Mouse (Mus musculus) hindbrain, embryonic 12.5 days (tissue): Measurements from ENCODE around the gene Cd274. TPM values are rescaled to one million over a fixed set of nuclear protein-coding genes. Genes with fewer than 3 reads are reported as not detected.

ENCODE experiments used
- ATAC-seq: fragments of 200-750 bp; cut with Nextera tagmentation; 2 replicates; pipeline ENCODE4 v1.8.0; 2017; ENCODE audit warnings: moderate TSS enrichment; ENCODE audit not compliant: low FRiP score
- H3K27ac ChIP-seq: fragments of 300-500 bp; sonication (generic); 2 replicates; pipeline ENCODE4 v1.5.1; 2016; ENCODE audit warnings: mild to moderate bottlenecking
- H3K27me3 ChIP-seq: fragments of 300-500 bp; sonication (generic); 2 replicates; pipeline ENCODE4 v1.6.1; 2016; ENCODE audit warnings: mild to moderate bottlenecking
- H3K36me3 ChIP-seq: fragments of 300-500 bp; sonication (generic); 2 replicates; pipeline ENCODE4 v1.6.1; 2016; ENCODE audit warnings: mild to moderate bottlenecking
- H3K4me1 ChIP-seq: fragments of 300-500 bp; sonication (generic); 2 replicates; pipeline ENCODE4 v1.6.1; 2016
- H3K4me2 ChIP-seq: fragments of 300-500 bp; sonication (generic); replicated peaks from 2 replicates; pipeline ENCODE4 v1.6.1; 2016; ENCODE audit warnings: mild to moderate bottlenecking
- H3K4me3 ChIP-seq: fragments of 300-500 bp; sonication (generic); 2 replicates; pipeline ENCODE4 v1.5.1; 2016; ENCODE audit warnings: mild to moderate bottlenecking
- H3K9ac ChIP-seq: fragments of 300-500 bp; sonication (generic); 2 replicates; pipeline ENCODE4 v1.6.1; 2016; ENCODE audit warnings: mild to moderate bottlenecking, moderate library complexity
- H3K9me3 ChIP-seq: fragments of 300-500 bp; sonication (generic); replicated peaks from 2 replicates; pipeline ENCODE4 v1.6.1; 2016; ENCODE audit warnings: mild to moderate bottlenecking
- WGBS: fragments of 180-500 bp; shearing (Covaris S2); methylation state at CpG from one replicate; pipeline ENCODE4 v1.1.7; 2016; 5-methylcytosine and 5-hydroxymethylcytosine counted together
- polyA plus RNA-seq: library from polyadenylated mRNA; unstranded; fragments of >200 nt; fragmentation: Nextera tagmentation; extraction: Ambion mirVana; gene quantifications from 2 replicates; pipeline ENCODE4 v1.2.1, GENCODE M21; 2016

Gene Cd274
- polyA plus RNA-seq, 1 experiment from 2014 or later = 0.44 TPM

GRCm38 (mm10) chr19:29383368-29383767, 16.1 kb downstream of the Cd274 start:
- no peak for ATAC-seq
- Histone ChIP-seq H3K27me3 (no peaks in the 10 kb centered on the region), H3K36me3 (no peaks in the 10 kb centered on the region), H3K9ac (no peak overlapping the region), H3K9me3 (no peaks in the 10 kb centered on the region), H3K4me3 (no peak overlapping the region), H3K4me1 (no peaks in the 10 kb centered on the region), H3K27ac (no peak overlapping the region), H3K4me2 (no peak overlapping the region)
- WGBS = 95% methylated on average over 5 of the region's 5 CpGs

DNA sequence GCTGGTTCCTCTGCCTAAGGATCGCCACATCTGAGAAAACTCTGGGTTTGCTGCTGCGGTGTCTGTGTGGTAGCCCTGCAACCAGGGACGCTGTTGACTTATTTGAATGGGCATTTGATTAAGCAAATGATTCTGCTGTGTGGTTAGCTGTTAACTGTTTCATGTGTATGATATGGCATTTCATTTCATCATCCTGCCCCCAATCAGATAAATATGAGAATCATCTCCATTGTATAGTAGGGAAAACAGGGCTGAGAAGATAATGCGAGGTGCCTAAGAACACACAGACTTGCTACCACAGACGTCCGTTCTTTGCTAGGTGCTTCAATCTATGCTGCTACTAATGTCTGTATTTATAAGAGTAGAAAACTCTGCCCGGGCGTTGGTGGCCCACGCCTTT, 17.2 kb downstream of the Cd274 start:
- WGBS = 91% methylated on average over 9 of the region's 9 CpGs
- H3K9me3 ChIP-seq = no peaks in the 10 kb centered on the region
- H3K27me3 ChIP-seq = no peaks in the 10 kb centered on the region
- no peak overlapping the region for H3K4me2 ChIP-seq
- H3K4me3 ChIP-seq = no peak overlapping the region
- no peaks in the 10 kb centered on the region for H3K4me1 ChIP-seq
- ATAC-seq = no peak
- no peak overlapping the region for H3K27ac ChIP-seq
- H3K9ac ChIP-seq = no peak overlapping the region
- no peaks in the 10 kb centered on the region for H3K36me3 ChIP-seq

GRCm38 (mm10) chr19:29384994-29385393, 17.7 kb downstream of the Cd274 start:
- ATAC-seq = no peak
- no peaks in the 10 kb centered on the region for H3K4me1 ChIP-seq
- 92% methylated on average over 6 of the region's 6 CpGs for WGBS
- no peak overlapping the region for H3K27ac ChIP-seq
- no peaks in the 10 kb centered on the region for H3K27me3 ChIP-seq
- no peak overlapping the region for H3K9ac ChIP-seq
- H3K9me3 ChIP-seq = no peaks in the 10 kb centered on the region
- no peaks in the 10 kb centered on the region for H3K36me3 ChIP-seq
- no peak overlapping the region for H3K4me2 ChIP-seq
- no peak overlapping the region for H3K4me3 ChIP-seq

GRCm38 (mm10) chr19:29385822-29386221, 18.6 kb downstream of the Cd274 start:
- Histone ChIP-seq H3K27ac (no peak overlapping the region), H3K9ac (no peak overlapping the region), H3K4me1 (no peaks in the 10 kb centered on the region), H3K4me3 (no peak overlapping the region), H3K9me3 (no peaks in the 10 kb centered on the region), H3K27me3 (no peaks in the 10 kb centered on the region), H3K36me3 (no peaks in the 10 kb centered on the region), H3K4me2 (no peak overlapping the region)
- WGBS = 81% methylated on average over 4 of the region's 4 CpGs
- no peak for ATAC-seq

GRCm38 (mm10) chr19:29388818-29389217, 21.6 kb downstream of the Cd274 start:
- 100% methylated on average over 1 of the region's 1 CpGs for WGBS
- ATAC-seq = no peak
- H3K9ac ChIP-seq = no peak overlapping the region

DNA sequence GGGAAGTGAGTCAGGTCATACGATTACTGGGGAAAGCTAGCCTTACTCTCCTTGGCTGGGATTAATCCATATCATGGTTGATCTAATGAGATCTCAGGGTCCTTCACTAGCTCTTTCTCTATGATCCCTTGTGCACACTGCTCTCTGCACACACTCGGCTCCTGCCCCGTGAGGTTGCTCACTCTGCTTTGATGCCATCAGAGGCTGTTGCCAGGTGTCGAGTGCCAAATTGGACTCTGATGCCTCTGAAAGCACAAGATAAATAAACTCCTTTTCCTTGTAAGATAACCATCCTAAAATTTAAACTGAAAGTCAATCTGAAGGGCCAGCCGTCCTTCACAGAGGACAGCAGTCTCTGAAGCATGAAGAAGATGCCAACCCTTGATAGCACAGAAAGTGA, 23.2 kb downstream of the Cd274 start:
- H3K27ac ChIP-seq = no peak overlapping the region
- WGBS = 83% methylated on average over 5 of the region's 5 CpGs
- no peak overlapping the region for H3K9ac ChIP-seq
- no peak for ATAC-seq
- H3K4me3 ChIP-seq = no peak overlapping the region
- H3K36me3 ChIP-seq = no peaks in the 10 kb centered on the region
- H3K4me1 ChIP-seq = no peaks in the 10 kb centered on the region
- no peaks in the 10 kb centered on the region for H3K9me3 ChIP-seq
- H3K4me2 ChIP-seq = no peak overlapping the region
- H3K27me3 ChIP-seq = no peaks in the 10 kb centered on the region

More at GRCm38 (mm10) chr19:29388818-29389217, 21.6 kb downstream of the Cd274 start:
- Histone ChIP-seq H3K27ac (no peak overlapping the region), H3K4me2 (no peak overlapping the region), H3K4me1 (no peaks in the 10 kb centered on the region), H3K36me3 (no peaks in the 10 kb centered on the region), H3K27me3 (no peaks in the 10 kb centered on the region), H3K9me3 (no peaks in the 10 kb centered on the region), H3K4me3 (no peak overlapping the region)

GRCm38 (mm10) chr19:29391279-29391678, 24.0 kb downstream of the Cd274 start:
- Histone ChIP-seq H3K9me3 (no peaks in the 10 kb centered on the region), H3K9ac (no peak overlapping the region), H3K36me3 (no peaks in the 10 kb centered on the region), H3K4me3 (no peak overlapping the region), H3K27me3 (no peaks in the 10 kb centered on the region), H3K27ac (no peak overlapping the region), H3K4me2 (no peak overlapping the region), H3K4me1 (no peaks in the 10 kb centered on the region)
- no peak for ATAC-seq
- 81% methylated on average over 4 of the region's 4 CpGs for WGBS

DNA sequence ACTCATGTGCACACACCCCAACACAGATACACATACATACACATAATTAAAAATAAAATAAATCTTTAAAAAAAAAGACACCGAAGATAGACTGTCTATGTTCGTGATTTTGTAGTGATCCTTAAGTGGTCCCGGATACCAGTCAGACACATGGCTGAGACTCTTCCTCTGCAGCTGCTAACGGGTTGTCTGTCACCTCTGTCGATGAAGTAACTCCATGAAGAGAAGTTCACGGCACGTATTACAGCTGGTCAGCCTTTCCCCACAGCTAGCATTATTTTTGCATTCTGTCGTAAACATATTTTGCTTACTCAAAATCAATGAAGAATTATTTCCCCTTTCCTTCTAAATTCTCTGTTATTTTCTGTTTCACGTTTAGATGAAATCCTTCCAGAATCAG, 26.1 kb downstream of the Cd274 start:
- H3K4me3 ChIP-seq = no peak overlapping the region
- no peaks in the 10 kb centered on the region for H3K27me3 ChIP-seq
- no peaks in the 10 kb centered on the region for H3K4me1 ChIP-seq
- WGBS = 94% methylated on average over 9 of the region's 9 CpGs
- H3K9ac ChIP-seq = no peak overlapping the region
- H3K4me2 ChIP-seq = no peak overlapping the region
- no peaks in the 10 kb centered on the region for H3K36me3 ChIP-seq
- no peak overlapping the region for H3K27ac ChIP-seq
- H3K9me3 ChIP-seq = 0 out of 2 replicates have a peak, but pooled peaks cover 4% of the 10 kb centered on the region
- no peak for ATAC-seq

DNA sequence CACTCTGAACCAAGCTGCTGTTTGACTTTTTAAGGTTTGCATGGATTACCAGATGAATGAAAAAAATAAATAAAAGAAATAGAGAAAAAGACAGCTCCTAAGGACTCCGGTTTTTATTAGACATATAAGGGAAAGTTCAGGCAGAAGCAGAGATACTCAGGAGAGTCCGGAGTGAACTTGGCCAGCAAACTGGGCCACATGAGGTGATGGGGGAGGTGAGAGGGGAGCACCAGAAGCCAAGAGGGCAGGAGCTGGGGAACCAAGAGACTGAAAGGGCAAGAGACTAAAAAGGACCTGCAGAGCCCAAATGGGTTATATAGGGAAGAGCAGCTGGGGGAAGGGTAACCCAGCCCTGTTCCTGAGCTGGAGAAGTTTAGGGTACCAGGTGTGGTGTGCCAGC, 27.5 kb downstream of the Cd274 start:
- no peak overlapping the region for H3K4me3 ChIP-seq
- H3K36me3 ChIP-seq = no peaks in the 10 kb centered on the region
- no peaks in the 10 kb centered on the region for H3K27me3 ChIP-seq
- WGBS = 92% methylated on average over 2 of the region's 2 CpGs
- no peak overlapping the region for H3K4me2 ChIP-seq
- H3K4me1 ChIP-seq = no peaks in the 10 kb centered on the region
- H3K27ac ChIP-seq = no peak overlapping the region
- H3K9me3 ChIP-seq = 0 out of 2 replicates have a peak, but pooled peaks cover 8% of the 10 kb centered on the region
- ATAC-seq = no peak
- H3K9ac ChIP-seq = no peak overlapping the region

DNA sequence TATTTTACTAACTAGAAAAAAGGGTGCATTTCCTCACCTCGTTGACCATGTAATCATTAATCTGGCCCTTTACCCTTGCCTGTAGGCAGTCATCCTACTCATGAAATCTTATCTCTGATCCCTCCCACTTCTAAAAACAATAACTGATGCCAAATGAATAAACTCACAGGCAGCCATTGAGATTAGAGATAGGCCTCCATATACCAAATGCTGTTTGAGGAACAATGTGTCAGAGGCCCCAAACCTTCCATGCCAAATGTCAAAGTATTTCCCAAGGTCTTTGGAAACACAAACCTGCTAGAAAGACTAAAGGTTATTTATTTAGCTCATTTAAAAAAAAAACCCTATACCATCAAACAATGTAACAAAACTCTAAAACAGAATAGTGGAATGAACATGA, 29.1 kb downstream of the Cd274 start:
- no peak overlapping the region for H3K27ac ChIP-seq
- no peak for ATAC-seq
- WGBS = 78% methylated on average over 1 of the region's 1 CpGs

GRCm38 (mm10) chr19:29399786-29400185, 32.5 kb downstream of the Cd274 start:
- H3K9ac ChIP-seq = no peak overlapping the region
- no peaks in the 10 kb centered on the region for H3K27me3 ChIP-seq
- peaks cover 4% of the 10 kb centered on the region; the same call in 1 of the 2 replicates for H3K4me1 ChIP-seq
- H3K36me3 ChIP-seq = no peaks in the 10 kb centered on the region
- WGBS = 94% methylated on average over 4 of the region's 4 CpGs
- 0 out of 2 replicates have a peak, but pooled peaks cover 8% of the 10 kb centered on the region for H3K9me3 ChIP-seq
- no peak overlapping the region for H3K4me3 ChIP-seq
- no peak overlapping the region for H3K4me2 ChIP-seq
- H3K27ac ChIP-seq = no peak overlapping the region
- ATAC-seq = no peak

More for the DNA sequence above, 29.1 kb downstream of the Cd274 start:
- Histone ChIP-seq H3K9me3 (0 out of 2 replicates have a peak, but pooled peaks cover 8% of the 10 kb centered on the region), H3K9ac (no peak overlapping the region), H3K4me3 (no peak overlapping the region), H3K4me2 (no peak overlapping the region), H3K27me3 (no peaks in the 10 kb centered on the region), H3K36me3 (no peaks in the 10 kb centered on the region), H3K4me1 (no peaks in the 10 kb centered on the region)

DNA sequence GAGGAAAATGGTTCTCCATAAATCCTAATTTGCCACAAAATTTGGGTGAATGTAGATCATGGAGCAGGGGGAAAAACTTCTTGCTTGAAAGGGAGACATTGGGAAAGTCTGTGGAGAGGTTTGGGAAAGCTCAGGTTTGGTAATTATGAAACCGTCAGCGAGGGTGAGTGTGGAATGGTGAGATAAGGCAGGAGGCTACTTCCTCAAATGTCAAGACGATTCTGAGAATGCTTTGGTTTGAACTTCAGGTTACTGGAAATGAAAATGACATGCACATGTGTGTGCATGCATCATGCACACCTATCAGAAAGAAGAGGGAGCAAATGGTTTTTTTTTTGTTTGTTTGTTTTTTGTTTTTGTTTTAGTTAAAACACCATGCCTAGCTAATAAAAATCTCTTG, 33.2 kb downstream of the Cd274 start:
- Histone ChIP-seq H3K36me3 (no peaks in the 10 kb centered on the region), H3K9ac (no peak overlapping the region), H3K9me3 (0 out of 2 replicates have a peak, but pooled peaks cover 8% of the 10 kb centered on the region), H3K4me2 (no peak overlapping the region), H3K27me3 (no peaks in the 10 kb centered on the region), H3K27ac (no peak overlapping the region), H3K4me3 (no peak overlapping the region), H3K4me1 (peaks cover 4% of the 10 kb centered on the region; the same call in 1 of the 2 replicates)
- WGBS = 97% methylated on average over 3 of the region's 3 CpGs
- no peak for ATAC-seq

- Histone ChIP-seq H3K4me2 (no peak overlapping the region), H3K9ac (no peak overlapping the region), H3K27ac (no peak overlapping the region), H3K36me3 (no peaks in the 10 kb centered on the region), H3K4me1 (peaks cover 4% of the 10 kb centered on the region; the same call in 1 of the 2 replicates), H3K4me3 (no peak overlapping the region), H3K27me3 (no peaks in the 10 kb centered on the region), H3K9me3 (0 out of 2 replicates have a peak, but pooled peaks cover 8% of the 10 kb centered on the region)
- no peak for ATAC-seq
- 94% methylated on average over 4 of the region's 4 CpGs for WGBS
Observed at GRCm38 (mm10) chr19:29402621-29403020, 35.4 kb downstream of the Cd274 start.
